Mouse (Mus musculus) cerebellum, adult 8-10 months (tissue): ENCODE measurements at regions not wholly inside any gene's neighbourhood (a gene's known extent, or its start where the extent isn't known, plus 50 kb on each side); places are given as distances from the start of the nearest gene placed in this dataset.

ENCODE experiments used
- DNase-seq: peaks from one replicate; pipeline ENCODE4 v3.0.0; 2022

DNA sequence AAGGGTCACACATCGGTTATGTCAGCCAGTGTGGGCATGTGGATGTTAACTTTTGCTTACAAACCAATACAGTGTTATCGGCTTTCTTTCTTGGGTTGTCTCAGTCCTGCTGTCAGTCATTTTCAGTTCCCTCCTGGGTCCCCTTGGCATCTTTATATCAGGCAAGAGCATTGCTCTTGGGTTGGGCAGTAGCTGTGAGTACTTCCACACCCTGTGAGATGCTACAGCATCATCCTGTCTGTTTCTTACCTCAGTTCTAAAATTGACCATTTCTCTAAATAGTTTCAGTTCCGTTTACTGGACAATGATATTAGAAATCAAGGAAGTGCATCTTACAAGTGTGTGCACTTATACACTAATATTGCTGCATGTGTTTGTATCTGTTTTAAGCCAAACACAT, 104.9 kb upstream of the Sgk1 start:
- no peak for DNase-seq

DNA sequence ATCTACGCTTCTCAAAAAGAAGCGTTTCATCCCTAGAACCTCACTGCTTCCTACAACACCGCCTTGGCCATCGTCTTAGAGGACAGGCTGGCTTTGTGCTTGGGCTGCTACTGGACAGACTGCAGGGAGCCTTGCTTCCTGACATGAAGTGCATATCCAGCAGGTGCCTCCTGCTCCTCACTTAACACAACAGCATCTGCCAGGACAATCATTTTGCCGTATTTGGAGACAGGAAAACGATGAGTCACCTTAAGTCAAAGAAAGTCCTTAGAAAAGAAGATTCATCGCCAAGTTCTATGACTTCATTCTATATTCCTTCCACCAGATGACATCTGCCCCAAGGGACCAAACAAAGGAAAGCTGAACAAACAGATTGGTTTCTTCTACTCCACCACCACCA, 98.5 kb upstream of the Sgk1 start:
- DNase-seq: no peak

DNA sequence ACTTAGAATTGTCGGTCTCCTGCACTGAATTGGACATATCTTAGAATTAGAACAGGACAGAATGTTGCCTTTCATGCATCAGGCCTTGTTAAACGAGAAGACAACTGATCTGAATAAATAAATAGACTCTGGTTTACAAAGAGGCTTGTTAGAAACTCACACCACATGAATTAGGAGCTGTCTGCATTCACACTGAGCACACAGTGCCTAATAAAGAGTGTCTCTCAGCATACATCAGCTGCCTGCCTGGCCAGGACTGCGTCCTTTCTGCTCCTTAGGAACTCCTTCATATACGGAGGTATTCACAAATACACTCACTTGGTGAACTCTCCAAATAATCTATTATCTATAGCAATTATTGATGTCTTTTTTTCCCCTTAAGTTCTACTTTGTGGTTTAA, 96.9 kb upstream of the Sgk1 start:
- no peak for DNase-seq

DNA sequence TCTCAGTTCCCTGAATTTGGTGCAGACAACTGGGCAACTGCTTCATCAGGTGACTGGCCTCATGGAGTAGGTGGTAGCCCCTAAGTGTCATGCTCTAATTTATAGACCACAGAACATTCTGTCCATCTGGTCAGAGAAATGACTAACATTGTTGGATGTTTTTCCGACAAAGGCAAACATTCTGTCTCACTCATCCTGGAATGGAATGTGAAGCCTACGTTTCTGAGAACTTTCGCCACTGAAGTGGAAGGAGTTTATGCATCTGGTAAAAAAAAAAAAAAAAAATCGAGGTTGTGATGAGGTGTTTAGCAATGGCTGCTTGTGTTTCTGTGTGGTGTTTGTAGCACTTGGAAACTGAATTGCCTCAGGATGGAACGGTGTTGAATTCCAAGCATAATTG, 96.2 kb upstream of the Sgk1 start:
- DNase-seq: no peak

DNA sequence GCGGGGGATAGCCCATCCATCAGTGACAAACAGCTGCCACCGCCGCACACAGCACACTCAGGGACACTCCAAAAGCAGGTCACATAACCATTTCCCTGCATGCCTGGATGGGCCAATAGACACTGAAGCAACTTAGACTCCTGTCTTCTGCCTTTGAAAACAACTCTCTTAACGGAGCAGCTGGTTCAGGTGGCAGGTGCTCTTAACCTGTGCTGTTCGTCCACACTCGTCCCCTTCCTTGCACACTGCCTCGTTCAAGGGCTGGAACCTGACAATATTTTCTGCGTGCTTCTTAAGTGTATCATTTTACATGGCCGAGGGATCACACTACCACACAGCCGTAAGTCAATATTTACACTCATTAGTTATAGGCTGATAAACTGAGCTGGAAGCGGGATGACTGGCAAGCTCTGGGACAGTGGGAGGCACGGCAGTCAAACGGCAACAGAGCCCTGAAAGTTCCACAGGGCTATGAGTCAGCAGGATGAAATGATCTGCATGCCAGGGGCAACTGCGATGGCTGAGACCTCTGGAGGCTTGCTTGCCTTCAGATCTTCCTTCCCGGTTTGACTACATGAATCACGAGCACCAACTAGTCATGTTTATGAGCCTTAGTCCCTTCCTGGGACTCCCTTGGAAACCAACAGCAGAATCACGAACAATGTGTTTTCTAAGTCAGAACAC, 92.0 kb upstream of the Sgk1 start:
- DNase-seq: no peak

DNA sequence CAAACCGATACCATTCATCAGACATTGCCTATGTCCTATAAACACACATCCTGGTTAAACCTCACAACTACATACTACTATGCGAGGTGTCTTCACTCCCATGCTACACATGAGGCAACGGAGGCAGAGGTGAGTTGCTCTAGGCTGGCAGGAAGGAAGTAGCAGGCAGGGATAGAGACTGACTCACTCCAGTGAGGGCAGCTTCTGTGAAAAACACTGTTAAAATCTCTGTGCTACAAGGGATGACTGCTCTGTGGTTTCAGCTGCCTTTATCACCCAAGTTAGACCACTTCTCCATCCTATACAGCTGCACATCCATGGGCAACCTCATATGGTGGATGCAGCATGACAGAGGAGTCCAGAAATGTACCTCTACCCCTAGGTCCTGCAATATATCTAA, 91.0 kb upstream of the Sgk1 start:
- DNase-seq: no peak

DNA sequence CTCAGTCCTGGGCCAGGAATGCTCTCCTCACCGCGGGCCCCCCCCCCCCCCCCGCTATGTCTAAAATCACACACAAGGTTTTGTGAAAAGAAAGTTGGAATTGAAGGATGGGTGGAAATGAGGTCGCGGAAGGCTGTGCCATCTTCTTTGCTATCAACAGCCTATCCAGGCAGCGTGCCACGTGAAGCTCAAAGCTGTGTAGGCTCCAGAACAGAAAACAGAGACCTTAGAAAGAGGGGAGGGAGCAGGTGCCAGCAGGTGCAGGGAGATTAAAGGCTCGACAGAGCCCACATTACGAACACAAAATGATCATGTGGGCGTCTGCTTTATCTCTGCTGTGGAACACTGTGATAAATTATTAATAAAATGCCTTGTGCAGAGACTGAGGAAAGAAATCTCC, 89.6 kb upstream of the Sgk1 start:
- DNase-seq: no peak

DNA sequence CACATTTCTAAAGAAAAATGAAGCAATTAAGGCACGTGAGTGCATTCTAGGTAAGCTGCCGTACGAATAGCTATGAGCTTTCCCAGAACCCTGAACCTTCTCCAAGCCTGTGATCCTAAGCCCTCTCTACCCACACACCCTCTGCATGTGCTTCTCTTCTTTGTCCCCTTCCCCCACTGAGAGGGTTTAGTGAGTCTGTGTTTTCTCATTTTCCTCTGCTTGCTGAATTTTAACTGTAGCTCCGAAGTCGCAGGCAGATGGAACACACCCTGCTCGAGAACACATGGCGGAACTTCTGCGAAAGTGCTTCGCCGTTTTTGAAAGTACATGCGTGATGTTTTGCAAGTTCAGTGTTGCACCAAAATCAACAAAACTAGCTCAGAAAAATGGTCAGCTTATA, 88.3 kb upstream of the Sgk1 start:
- no peak for DNase-seq

DNA sequence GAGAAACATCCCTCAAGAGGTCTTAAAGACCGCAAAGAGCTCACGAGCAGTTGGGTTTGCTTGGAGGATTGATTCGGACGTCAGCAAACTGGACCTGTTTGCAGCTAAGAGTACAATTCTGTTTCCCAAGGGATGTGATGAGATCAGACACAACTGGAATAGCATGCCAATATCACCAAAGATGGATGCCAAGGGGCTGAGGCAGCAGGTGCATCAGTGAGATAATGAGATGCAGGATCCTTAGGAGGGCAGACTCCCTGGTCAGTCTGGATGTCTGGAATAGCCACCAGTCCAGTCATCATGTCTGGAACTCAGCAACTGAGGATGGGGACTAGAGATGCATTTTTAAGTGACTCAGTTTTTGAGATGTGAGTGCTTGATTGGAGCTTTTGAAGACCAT, 85.6 kb upstream of the Sgk1 start:
- no peak for DNase-seq

DNA sequence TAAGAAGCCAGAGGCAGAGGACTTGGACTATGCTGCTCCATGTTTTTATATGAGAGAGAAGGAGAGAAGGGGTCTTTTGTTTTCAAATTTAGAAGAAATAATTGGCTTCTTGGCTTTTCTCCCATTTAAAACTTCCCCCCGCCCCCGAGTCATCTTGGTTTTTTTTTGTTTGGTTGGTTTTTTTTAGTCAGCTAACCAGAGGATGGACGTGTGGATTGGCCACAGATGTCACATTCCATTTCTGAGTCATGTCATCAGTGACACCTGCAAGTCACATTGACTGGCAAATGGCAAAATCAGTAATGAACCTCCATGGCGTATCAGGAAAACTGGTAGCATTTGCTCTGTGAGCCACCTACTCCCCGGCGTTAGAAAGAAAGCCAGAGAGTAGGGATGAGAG, 83.9 kb upstream of the Sgk1 start:
- no peak for DNase-seq

DNA sequence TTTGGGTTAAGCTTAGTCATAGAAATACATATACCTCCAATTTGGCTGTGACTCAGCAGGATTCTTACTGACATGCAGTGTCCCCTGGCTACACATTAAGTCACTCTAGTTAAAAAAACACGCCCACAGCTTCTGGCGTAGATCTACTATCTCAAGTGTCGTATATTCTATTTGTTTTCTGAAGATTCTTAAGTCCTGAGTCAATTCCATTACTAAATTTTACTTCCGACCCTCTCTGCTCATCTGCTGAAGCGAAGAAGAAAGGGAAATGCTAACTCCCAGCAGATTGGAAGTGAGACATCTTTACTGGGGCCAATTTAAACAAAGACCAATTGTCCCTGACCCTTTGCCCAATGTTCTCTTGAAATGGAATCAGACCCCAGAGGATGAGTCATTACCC, 80.4 kb upstream of the Sgk1 start:
- no peak for DNase-seq

DNA sequence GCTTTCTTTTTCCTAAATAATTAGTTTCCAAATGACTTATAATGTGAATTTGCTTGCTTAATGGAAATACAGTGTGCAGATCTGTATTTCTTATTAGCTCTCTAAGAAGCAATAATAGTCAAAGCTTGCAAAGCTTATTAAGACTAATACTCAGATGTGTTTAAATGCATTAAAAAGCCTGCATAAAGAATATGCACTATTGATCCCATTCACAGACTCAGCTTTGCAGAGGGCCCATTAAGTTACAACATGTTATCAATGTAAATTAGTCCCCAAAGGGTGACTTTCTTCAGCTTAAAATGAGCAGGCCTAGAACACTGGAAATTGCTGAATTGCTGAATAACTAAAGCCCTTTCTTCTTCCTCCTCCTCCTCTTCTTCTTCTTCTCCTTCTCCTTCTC, 78.8 kb upstream of the Sgk1 start:
- DNase-seq: no peak

DNA sequence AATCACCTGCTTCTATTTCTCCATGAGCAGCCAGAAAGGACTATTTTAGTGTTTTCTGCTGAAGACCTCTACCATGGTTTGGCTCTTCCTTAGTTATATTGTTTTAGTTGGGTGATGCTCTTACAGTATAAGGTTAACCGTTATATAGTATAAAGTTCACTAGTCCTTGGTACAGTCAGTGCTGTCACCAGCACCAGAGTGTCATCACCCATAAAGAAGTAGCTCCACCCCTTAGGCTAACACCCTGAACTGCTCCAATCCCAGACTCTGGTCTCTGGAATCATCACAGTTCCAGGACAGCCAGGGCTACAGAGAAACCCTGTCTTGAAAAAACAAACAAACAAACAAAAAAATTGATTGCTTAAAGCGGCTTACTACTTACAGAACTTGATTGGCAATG, 77.2 kb upstream of the Sgk1 start:
- DNase-seq: no peak

DNA sequence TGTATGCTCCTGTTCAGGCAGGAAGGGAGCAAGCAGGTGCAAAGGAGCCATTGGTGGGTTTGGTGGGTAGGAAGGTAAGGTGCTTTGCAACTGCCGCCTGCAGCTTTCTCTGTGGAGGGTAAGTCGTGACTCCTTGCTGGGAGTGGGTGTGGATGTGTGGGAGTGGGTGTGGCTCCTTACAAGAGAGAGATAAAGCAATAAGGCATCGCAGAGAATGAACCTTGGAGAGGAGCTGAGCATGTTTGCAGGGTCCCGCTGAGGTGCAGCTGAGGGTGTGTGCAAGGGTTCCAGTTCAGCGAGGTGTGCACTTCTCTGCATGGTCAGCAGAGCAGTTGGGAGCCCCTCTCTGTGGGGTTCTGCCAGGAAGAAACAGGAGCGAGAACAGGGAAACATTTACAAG, 76.4 kb upstream of the Sgk1 start:
- no peak for DNase-seq

DNA sequence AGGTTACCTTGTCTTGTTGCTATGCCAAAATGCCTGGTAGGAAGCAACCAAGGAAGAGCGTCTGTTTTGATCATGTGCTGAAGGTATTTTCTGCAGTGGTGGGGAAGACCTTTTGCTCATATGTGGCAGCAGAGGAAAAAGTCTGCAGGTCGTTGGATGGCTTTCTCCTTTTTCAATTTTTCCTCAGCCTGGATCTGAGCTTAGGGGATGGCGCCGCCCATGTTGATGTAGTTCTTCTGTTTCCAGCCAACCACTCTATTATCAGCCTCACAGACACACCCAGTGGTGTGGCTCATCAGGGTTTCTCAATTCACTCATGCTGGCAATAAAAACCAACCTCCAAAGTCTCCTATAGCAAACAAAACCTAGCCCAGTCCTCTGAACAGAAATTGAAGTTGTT, 75.3 kb upstream of the Sgk1 start:
- no peak for DNase-seq

DNA sequence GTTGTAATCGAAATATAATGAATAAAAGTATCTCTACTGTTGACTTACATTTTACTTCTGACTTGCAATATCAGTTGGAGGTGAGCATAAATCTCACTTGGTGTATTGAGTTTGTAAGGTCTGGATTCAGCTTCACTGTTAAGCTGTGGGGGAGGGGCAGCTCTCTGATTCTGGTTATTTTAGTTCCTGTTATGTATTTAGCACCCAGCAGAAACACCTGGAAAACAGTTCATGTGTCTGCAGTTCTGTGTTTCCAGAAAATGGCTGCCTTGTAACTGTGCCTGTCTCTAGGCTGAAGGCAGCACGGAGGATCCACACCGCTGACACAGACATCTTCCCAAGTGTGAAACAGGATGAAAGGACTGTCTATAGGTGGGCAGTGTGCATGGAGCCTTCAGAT, 62.3 kb upstream of the Sgk1 start:
- no peak for DNase-seq

DNA sequence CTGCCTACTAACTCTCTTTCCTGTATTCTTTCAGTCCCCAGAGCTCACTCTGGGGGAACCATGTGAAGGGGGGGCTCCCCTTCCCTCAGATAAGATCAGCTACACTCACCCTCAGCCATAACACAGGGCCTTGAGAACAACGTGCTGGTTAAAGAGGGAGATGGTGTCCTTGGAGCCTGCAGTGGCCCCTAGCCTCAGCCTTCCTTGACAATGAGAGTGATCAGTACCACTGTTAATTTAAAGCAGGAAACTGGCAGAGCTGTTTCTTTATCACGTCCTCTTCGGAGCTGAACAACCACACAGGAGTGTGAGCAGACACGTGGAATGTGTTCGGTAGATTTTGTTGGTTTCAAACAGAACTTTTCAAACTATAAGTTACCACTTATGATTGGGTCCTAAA, 60.6 kb upstream of the Sgk1 start:
- no peak for DNase-seq

DNA sequence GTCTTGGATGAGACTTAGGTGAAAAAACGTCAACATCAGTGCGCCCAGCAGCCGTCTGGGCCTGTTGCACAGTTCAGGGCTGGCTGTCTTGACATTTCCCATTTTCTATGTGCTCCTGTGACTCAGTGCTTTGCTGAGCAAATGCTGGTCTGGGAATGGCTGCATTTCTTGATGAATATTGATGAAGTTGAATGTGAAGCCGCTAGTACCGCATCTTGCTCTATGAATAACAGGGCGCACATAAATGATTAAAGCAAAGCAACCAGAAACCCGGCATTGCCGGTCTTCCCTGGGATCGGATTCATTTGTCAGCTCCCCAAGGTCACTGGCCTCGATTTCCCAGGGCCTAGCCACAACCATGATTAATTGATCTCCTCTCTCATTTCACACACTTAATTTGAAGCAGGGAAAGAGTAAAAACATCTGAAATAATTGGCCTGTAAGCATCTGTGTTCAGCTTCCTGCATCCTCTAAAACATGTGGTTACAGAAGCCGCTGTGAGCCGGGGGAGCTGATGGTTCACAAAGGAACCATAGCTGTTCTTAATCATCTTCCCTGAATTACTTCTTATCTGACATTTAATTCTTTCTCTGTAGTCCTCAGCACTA, 57.5 kb upstream of the Sgk1 start:
- DNase-seq: no peak

DNA sequence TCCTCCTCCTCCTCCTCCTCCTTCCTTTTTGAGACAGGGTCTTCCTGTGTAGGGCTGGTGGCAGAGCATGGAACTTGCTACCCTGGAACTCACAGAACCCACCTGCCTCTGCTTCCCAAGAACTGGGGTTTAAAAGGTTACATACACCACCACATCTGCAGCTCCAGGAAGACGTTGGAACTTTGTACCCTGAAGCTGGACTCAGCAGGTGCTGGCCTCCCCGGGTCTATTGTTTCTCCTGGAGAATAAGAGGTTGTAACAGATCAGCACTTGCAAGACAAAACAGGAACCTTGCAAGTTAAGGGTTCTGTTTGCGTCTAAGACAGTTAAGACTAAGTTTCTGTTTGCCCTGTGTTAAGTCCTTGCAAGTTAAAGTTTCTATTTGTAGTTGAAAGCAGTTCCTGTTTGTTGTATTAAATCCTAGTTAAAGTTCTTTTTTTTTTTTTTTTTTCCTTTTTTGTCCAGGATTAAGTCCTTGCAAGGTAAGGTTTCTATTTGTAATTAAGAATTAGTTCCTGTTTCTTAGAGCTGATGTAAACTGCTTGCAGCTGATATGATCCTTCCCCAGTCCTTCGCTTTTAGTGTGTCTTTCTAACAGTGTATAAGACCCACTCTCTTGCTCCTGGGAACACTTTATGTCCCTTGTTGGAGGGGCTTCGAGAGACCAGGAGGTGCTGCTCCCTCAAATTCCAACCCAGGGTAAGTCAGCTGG, 55.0 kb upstream of the Sgk1 start:
- no peak for DNase-seq

DNA sequence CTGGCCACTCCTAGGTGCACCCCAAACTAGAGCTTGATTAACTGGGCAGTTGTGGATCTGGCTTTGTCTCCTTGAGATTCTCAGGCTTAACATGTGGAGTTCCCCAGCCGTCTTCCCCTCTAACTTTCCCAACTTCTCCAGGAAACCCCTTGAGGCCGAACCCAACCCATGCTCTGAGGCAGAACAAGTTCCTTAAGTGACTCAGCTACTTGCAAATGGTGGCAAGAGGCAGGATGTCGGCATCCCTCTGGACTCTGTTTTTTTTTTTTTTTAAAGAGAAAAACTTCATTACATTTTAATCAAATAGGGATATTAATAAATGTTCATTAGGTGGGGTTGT, 54.5 kb upstream of the Sgk1 start:
- DNase-seq: no peak

DNA sequence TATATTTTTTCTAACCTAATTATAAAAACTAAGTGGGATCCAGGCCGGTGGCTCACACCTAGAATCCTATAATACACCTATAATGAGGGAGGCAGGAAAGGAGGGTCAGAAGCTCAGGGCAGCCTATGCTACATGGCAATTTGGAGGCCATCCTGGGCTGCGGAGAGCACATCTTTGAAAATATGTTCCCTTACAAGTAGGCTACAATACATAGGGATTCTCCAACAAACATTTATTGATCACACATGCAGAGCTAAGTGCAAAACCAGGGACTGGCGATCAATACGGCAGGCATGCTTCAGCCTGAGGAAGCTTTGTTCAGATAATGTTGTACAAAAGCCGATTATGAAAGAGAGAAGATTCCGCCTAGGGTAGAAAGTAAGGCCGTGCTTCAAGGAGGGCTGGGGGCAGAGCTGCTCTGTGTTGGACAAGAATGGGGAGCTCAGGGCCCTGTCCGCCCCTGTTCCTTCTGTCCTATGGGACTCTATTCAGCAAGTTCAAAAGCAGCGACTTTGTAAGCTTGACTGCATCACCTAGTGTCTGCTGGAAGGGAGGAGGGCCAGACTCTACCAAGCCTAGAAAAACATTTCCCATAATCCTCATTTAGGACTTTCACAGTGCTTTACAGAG, 53.4 kb upstream of the Sgk1 start:
- no peak for DNase-seq

DNA sequence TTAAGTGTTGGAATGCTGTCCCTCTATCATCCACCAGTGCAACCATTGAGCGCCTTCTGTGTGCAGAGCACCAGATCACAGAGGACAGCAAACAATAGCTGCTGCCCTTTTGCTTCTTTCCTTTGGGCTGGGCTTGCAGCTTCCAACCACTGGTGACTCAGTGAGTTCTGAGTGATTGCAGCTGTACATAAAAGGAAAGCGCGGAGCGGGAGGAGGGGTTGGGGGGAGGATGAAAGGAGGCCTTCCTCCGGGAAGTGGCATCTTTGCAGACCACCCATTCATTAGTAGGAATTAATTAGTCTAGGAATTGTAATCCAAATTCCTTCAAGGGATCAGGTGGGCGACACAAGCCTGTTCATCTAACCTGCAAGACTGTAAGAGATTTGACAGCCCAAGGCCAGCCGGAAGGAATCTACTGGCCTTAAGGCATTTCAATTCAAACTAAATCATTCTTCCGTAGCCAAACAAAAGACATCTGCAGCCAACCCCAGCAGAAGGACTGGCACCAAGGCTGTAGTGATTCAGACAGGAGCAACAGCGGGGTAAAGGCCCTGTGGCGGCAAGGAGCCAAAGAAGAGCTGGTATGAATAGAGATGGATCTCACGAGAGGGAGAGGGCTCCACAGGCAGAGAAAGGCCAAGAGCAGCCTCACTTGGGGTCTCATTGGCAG, 52.8 kb upstream of the Sgk1 start:
- no peak for DNase-seq

DNA sequence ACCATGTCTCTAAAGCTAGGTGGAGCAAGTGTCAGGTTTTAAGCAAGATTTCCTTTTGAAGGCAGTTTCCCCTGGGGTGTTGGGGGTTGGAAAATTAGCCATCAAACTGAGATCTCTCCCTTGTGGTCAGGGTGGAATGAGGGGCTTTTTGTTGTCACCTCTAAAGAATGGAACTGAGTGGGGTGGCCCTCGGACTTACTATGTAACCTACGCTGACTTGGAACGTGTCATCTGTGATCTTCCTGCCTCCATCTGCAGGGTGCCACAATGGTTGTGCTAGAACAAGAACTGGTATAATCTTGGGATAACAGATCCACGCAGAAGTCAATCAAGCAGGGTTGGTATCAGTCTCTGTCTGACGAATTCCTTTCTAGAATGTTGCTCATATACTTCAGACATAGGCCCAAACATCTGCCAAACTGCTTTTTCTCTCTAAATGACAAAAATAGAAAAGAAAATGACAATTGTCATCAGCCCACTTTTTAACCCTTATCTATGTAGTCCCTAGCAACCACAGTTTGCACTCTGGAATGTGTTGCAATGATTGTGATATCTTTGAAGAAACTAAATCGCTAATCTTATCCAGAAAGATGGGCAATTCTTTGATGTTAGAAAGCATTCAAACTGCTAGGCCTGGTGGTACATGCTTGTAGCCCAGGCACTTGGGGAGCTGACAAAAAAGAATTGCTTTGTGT, 50.8 kb upstream of the Sgk1 start:
- DNase-seq: no peak
